Mouse (Mus musculus) MEL (cell line): ENCODE results near the gene Lman1l. TPM values are rescaled to one million over a fixed set of nuclear protein-coding genes. Genes with fewer than 3 reads are reported as not detected.

Experiments
- DNase-seq: peaks from one replicate; pipeline ENCODE4 v3.0.0; 2011; ENCODE audit warnings: low read depth, low spot score
- H3K27ac ChIP-seq: 2 replicates; pipeline ENCODE4 v1.5.1; 2012; ENCODE audit warnings: low read depth, mild to moderate bottlenecking, control low read depth, low read length, moderate library complexity; ENCODE audit not compliant: control insufficient read depth
- H3K27me3 ChIP-seq, 2 experiments: fragments of 150-350 bp in 1 of 2; sonication (generic) in 1 of 2; 2 replicates each; pipeline ENCODE4 v1.6.1; 2012; ENCODE audit warnings: low read length in 2 of 2, mild to moderate bottlenecking in 2 of 2, improper control_type of control experiment in 1 of 2, moderate library complexity in 1 of 2; ENCODE audit not compliant: insufficient read depth in 2 of 2, control insufficient read depth in 1 of 2
- H3K36me3 ChIP-seq, 2 experiments: 2 replicates each; pipeline ENCODE4 v1.6.1; 2012 to 2014; ENCODE audit warnings: low read length in 2 of 2, improper control_type of control experiment in 1 of 2, inconsistent platforms in 1 of 2, mild to moderate bottlenecking in 1 of 2; ENCODE audit not compliant: insufficient read depth in 2 of 2, control insufficient read depth in 1 of 2
- H3K4me1 ChIP-seq, 2 experiments: fragments of 150-350 bp in 1 of 2; sonication (generic) in 1 of 2; 2 replicates each; pipeline ENCODE4 v1.6.1; 2012; ENCODE audit warnings: low read length in 2 of 2, improper control_type of control experiment in 1 of 2, mild to moderate bottlenecking in 1 of 2; ENCODE audit not compliant: insufficient read depth in 2 of 2, control insufficient read depth in 1 of 2
- H3K4me3 ChIP-seq, 2 experiments: fragments of 150-350 bp in 1 of 2; sonication (generic) in 1 of 2; 2 replicates each; pipeline ENCODE4 v1.5.1; 2012; ENCODE audit warnings: low read depth in 2 of 2, low read length in 2 of 2, mild to moderate bottlenecking in 2 of 2, moderate library complexity in 2 of 2, control low read depth in 1 of 2, improper control_type of control experiment in 1 of 2; ENCODE audit not compliant: control insufficient read depth in 1 of 2, insufficient read depth in 1 of 2
- H3K79me2 ChIP-seq: 2 replicates; pipeline ENCODE4 v1.6.1; 2012; ENCODE audit warnings: mild to moderate bottlenecking, low read length, moderate library complexity; ENCODE audit not compliant: control insufficient read depth, poor library complexity, insufficient read depth
- H3K9ac ChIP-seq: 2 replicates; pipeline ENCODE4 v1.6.1; 2012; ENCODE audit warnings: low read depth, mild to moderate bottlenecking, control low read depth, low read length, moderate library complexity; ENCODE audit not compliant: control insufficient read depth, poor library complexity, severe bottlenecking
- H3K9me3 ChIP-seq: fragments of 150-350 bp; sonication (generic); replicated peaks from 2 replicates; pipeline ENCODE4 v1.6.1; 2012; ENCODE audit warnings: mild to moderate bottlenecking, low read length, improper control_type of control experiment, moderate library complexity; ENCODE audit not compliant: insufficient read depth
- CHD1 ChIP-seq: IDR thresholded peaks from 2 replicates; pipeline ENCODE4 v1.6.1; 2012; ENCODE audit warnings: low read depth, mild to moderate bottlenecking, inconsistent platforms, low read length, improper control_type of control experiment
- CTCF ChIP-seq, 3 experiments: IDR thresholded peaks in 2 of 3; conservative IDR thresholded peaks in 1 of 3; 2 replicates each; pipeline ENCODE4 v1.5.1; 2011 to 2012; ENCODE audit warnings: low read length in 3 of 3, low read depth in 2 of 3, mild to moderate bottlenecking in 2 of 3, improper control_type of control experiment in 1 of 3, inconsistent platforms in 1 of 3, mixed read lengths in 1 of 3, moderate library complexity in 1 of 3; ENCODE audit not compliant: control insufficient read depth in 1 of 3, insufficient read depth in 1 of 3, poor library complexity in 1 of 3, severe bottlenecking in 1 of 3
- ELF1 ChIP-seq: IDR thresholded peaks from 2 replicates; pipeline ENCODE4 v1.6.1; 2014; ENCODE audit warnings: low read depth, mild to moderate bottlenecking, inconsistent platforms, low read length, improper control_type of control experiment, moderate library complexity
- EP300 ChIP-seq, 2 experiments: IDR thresholded peaks; 2 replicates each; pipeline ENCODE4 v1.6.1; 2011; ENCODE audit warnings: improper control_type of control experiment in 2 of 2, low read length in 2 of 2, low read depth in 1 of 2, mild to moderate bottlenecking in 1 of 2
- ETS1 ChIP-seq: IDR thresholded peaks from 2 replicates; pipeline ENCODE4 v1.6.1; 2012; ENCODE audit warnings: low read depth, mild to moderate bottlenecking, inconsistent platforms, low read length, improper control_type of control experiment, moderate library complexity
- GABPA ChIP-seq: IDR thresholded peaks from 2 replicates; pipeline ENCODE4 v1.6.1; 2012; ENCODE audit warnings: low read depth, mild to moderate bottlenecking, inconsistent platforms, low read length, improper control_type of control experiment, moderate library complexity
- GATA1 ChIP-seq: IDR thresholded peaks from 2 replicates; pipeline ENCODE4 v1.6.1; 2011; ENCODE audit warnings: low read depth, low read length, improper control_type of control experiment
- JUND ChIP-seq: IDR thresholded peaks from 2 replicates; pipeline ENCODE4 v1.6.1; 2011; ENCODE audit warnings: low read depth, mild to moderate bottlenecking, improper control_type of control experiment, low read length
- MAFK ChIP-seq: IDR thresholded peaks from 2 replicates; pipeline ENCODE4 v1.6.1; 2011; ENCODE audit warnings: low read depth, mild to moderate bottlenecking, low read length, improper control_type of control experiment, borderline replicate concordance
- MAX ChIP-seq: IDR thresholded peaks from 2 replicates; pipeline ENCODE4 v1.6.1; 2011; ENCODE audit warnings: low read length, improper control_type of control experiment
- MAZ ChIP-seq: IDR thresholded peaks from 2 replicates; pipeline ENCODE4 v1.6.1; 2012; ENCODE audit warnings: low read depth, mild to moderate bottlenecking, inconsistent platforms, low read length, improper control_type of control experiment
- MEF2A ChIP-seq: IDR thresholded peaks from 2 replicates; pipeline ENCODE4 v1.6.1; 2014; ENCODE audit warnings: low read depth, mild to moderate bottlenecking, inconsistent platforms, low read length, improper control_type of control experiment; ENCODE audit not compliant: poor library complexity, insufficient replicate concordance, severe bottlenecking; ENCODE audit errors: extremely low read depth
- MXI1 ChIP-seq: IDR thresholded peaks from 2 replicates; pipeline ENCODE4 v1.6.1; 2011; ENCODE audit warnings: mild to moderate bottlenecking, low read depth, low read length, improper control_type of control experiment
- MYC ChIP-seq: IDR thresholded peaks from 2 replicates; pipeline ENCODE4 v1.6.1; 2011; ENCODE audit warnings: low read depth, mild to moderate bottlenecking, low read length, improper control_type of control experiment, moderate library complexity
- NELFE ChIP-seq: IDR thresholded peaks from 2 replicates; pipeline ENCODE4 v1.6.1; 2011; ENCODE audit warnings: low read depth, low read length, improper control_type of control experiment
- NRF1 ChIP-seq: IDR thresholded peaks from 2 replicates; pipeline ENCODE4 v1.6.1; 2014; ENCODE audit warnings: low read depth, mild to moderate bottlenecking, inconsistent platforms, low read length, improper control_type of control experiment, moderate library complexity; ENCODE audit not compliant: poor library complexity, insufficient read depth, severe bottlenecking
- POLR2A ChIP-seq, 2 experiments: IDR thresholded peaks; 2 replicates each; pipeline ENCODE4 v1.6.1; 2011 to 2012; ENCODE audit warnings: low read length in 2 of 2, mild to moderate bottlenecking in 2 of 2, control low read depth in 1 of 2, improper control_type of control experiment in 1 of 2, low read depth in 1 of 2, moderate library complexity in 1 of 2; ENCODE audit not compliant: control insufficient read depth in 1 of 2, insufficient read depth in 1 of 2, poor library complexity in 1 of 2
- POLR2AphosphoS2 ChIP-seq: IDR thresholded peaks from 2 replicates; pipeline ENCODE4 v1.6.1; 2011; ENCODE audit warnings: low read length, improper control_type of control experiment
- POLR2AphosphoS5 ChIP-seq: IDR thresholded peaks from 2 replicates; pipeline ENCODE4 v1.6.1; 2012; ENCODE audit warnings: low read depth, borderline replicate concordance, mild to moderate bottlenecking, inconsistent platforms, low read length, moderate library complexity, mixed read lengths
- TCF12 ChIP-seq: IDR thresholded peaks from 2 replicates; pipeline ENCODE4 v1.6.1; 2014; ENCODE audit warnings: low read depth, mild to moderate bottlenecking, inconsistent platforms, low read length, improper control_type of control experiment, moderate library complexity
- UBTF ChIP-seq: IDR thresholded peaks from 2 replicates; pipeline ENCODE4 v1.6.1; 2012; ENCODE audit warnings: low read depth, mild to moderate bottlenecking, inconsistent platforms, low read length, improper control_type of control experiment, moderate library complexity, borderline replicate concordance; ENCODE audit not compliant: insufficient read depth
- USF1 ChIP-seq: IDR thresholded peaks from 2 replicates; pipeline ENCODE4 v1.6.1; 2014; ENCODE audit warnings: low read depth, mild to moderate bottlenecking, inconsistent platforms, low read length, improper control_type of control experiment, moderate library complexity
- USF2 ChIP-seq, 2 experiments: IDR thresholded peaks; 2 replicates each; pipeline ENCODE4 v1.6.1; 2011 to 2012; ENCODE audit warnings: improper control_type of control experiment in 2 of 2, low read length in 2 of 2, borderline replicate concordance in 1 of 2, inconsistent platforms in 1 of 2, low read depth in 1 of 2, mild to moderate bottlenecking in 1 of 2; ENCODE audit not compliant: insufficient read depth in 1 of 2
- polyA plus RNA-seq, 2 experiments: library from polyadenylated mRNA; stranded (reverse) in 1 of 2; unstranded in 1 of 2; fragments of >175 nt in 1 of 2; fragments of >200 nt in 1 of 2; gene quantifications; 2 replicates each; pipeline versions ENCODE4 v1.2.1 to v1.2.4; 2012; ENCODE audit warnings: low replicate concordance in 2 of 2, low read depth in 1 of 2; ENCODE audit not compliant: insufficient read length in 2 of 2, insufficient read depth in 1 of 2, missing spikeins in 1 of 2
- total RNA-seq: library from RNA; depleted of rRNA; stranded (reverse); fragments of 300-350 nt; gene quantifications from 2 replicates; pipeline ENCODE4 v1.2.3, GENCODE M21; 2012

The Lman1l gene
- total and polyA plus RNA-seq, 3 experiments, result 0.08 to 0.11 TPM; not detected in 1

DNA sequence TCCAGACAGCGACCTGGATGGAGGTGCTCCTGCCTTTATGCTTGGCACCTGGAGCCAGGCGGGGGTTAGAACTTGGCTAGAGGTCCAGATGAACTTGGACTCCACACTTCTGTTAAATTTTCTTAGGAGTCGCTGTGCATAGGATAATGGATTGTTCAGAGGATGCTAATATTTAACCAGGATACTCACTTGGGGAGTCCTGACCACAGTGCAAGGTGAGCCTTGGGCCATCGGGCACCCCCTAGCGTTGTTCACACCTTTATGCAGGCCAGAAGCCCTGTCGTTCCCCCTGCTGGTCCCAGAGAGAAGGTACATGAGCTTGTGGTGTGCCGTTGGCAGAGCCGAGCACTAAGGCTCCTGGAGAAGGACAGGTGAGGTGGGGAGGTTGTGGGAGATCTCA lies 53.7 kb downstream of the Lman1l start:
- Histone ChIP-seq H3K36me3 (peaks cover 3 to 11% of the 10 kb centered on the region in 2 experiments), H3K4me3 (no peak overlapping the region), H3K9ac (no peak overlapping the region), H3K4me1 (peaks cover 2 to 14% of the 10 kb centered on the region in 2 experiments), H3K9me3 (no peaks in the 10 kb centered on the region), H3K27ac (no peak overlapping the region), H3K27me3 (no peaks in the 10 kb centered on the region), H3K79me2 (peaks cover 22% of the 10 kb centered on the region)
- no peak for DNase-seq
- TF ChIP-seq USF1 (no peak), ELF1 (no peak), NRF1 (no peak), TCF12 (no peak), POLR2AphosphoS2 (no peak), GABPA (no peak), POLR2AphosphoS5 (no peak), POLR2A (IDR thresholded peaks at IDR 0.05; ENCODE audit: control insufficient read depth in 1 of 2, insufficient read depth in 1 of 2, low read depth in 1 of 2, low read length in 2 of 2, poor library complexity in 1 of 2) (no peak), GATA1 (no peak), NELFE (no peak), MAZ (no peak), JUND (no peak), MAX (no peak), EP300 (IDR thresholded peaks at IDR 0.05; ENCODE audit: low read depth in 1 of 2, low read length in 2 of 2) (no peak)

- Histone ChIP-seq H3K9me3 (no peaks in the 10 kb centered on the region), H3K36me3 (peaks cover 3 to 14% of the 10 kb centered on the region in 2 experiments), H3K79me2 (peaks cover 24% of the 10 kb centered on the region), H3K4me3 (no peak overlapping the region), H3K27me3 (no peaks in the 10 kb centered on the region), H3K9ac (no peak overlapping the region), H3K4me1 (peaks cover 2 to 18% of the 10 kb centered on the region in 2 experiments), H3K27ac (no peak overlapping the region)
- TF ChIP-seq UBTF, result no peak
- no peak for TF ChIP-seq MAFK
- TF ChIP-seq EP300 (IDR thresholded peaks at IDR 0.05; ENCODE audit: low read depth in 1 of 2, low read length in 2 of 2), result no peak
- no peak for TF ChIP-seq JUND
- TF ChIP-seq TCF12, result no peak
- no peak for TF ChIP-seq USF1
- no peak for TF ChIP-seq CHD1
- TF ChIP-seq MYC, result no peak
- TF ChIP-seq POLR2AphosphoS5, result no peak
- no peak for TF ChIP-seq MXI1
- no peak for TF ChIP-seq USF2 (IDR thresholded peaks at IDR 0.05; ENCODE audit: borderline replicate concordance in 1 of 2, insufficient read depth in 1 of 2, low read depth in 1 of 2, low read length in 2 of 2)
- TF ChIP-seq NELFE, result no peak
- no peak for TF ChIP-seq ETS1
- no peak for TF ChIP-seq MEF2A
- no peak for TF ChIP-seq CTCF (IDR thresholded peaks at IDR 0.05 in 2 of 3, conservative IDR thresholded peaks at IDR 0.05 in 1 of 3; ENCODE audit: control insufficient read depth in 1 of 3, insufficient read depth in 1 of 3, low read depth in 2 of 3, low read length in 3 of 3, poor library complexity in 1 of 3, severe bottlenecking in 1 of 3)
- no peak for TF ChIP-seq ELF1
- no peak for DNase-seq
Measured at GRCm38 (mm10) chr9:57565741-57566221, 54.8 kb downstream of the Lman1l start.
